Mouse (Mus musculus): Measurements from ENCODE around the gene Mfsd5.

The Mfsd5 gene

DNA sequence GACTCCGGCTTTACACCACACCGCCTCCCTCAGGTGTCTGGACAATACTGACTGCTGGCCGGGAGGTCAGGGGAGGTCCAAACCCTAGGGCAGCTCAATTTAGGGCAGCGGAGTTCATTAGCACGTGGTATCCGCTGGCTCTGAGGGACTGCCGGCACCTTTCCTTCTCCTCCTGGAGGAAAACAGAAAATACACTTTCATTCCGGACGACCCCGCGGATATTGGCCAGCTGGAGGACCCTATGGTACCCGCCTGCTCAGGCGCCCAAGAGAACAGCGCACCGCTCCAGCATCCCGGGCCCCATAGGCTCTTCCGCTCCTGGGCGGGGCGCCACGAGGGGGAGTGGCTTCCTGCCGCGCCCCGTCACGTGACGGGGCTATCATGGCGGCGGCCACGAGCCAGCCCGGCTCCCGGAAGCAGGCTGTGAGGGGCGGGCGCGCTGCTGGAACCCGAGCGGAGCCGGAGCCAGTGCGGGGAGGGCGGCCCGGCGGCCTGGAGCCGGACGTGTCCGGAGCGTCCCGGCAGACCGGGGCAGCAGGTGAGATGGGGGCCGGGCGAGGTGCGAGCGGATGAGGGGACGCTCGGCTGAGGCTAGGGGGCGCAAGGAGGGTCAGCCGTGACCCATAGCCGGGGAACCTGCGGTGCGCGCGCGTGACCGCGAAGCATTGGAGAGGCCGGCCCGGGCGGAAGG lies at the start of gene Mfsd5:
Gene Mfsd5 (plus strand): TSS at position 363 of the 691 bp plus-strand sequence.
- peak; percentile 80 for DNase-seq (ENCODE audit: low read depth, low spot score)

DNA sequence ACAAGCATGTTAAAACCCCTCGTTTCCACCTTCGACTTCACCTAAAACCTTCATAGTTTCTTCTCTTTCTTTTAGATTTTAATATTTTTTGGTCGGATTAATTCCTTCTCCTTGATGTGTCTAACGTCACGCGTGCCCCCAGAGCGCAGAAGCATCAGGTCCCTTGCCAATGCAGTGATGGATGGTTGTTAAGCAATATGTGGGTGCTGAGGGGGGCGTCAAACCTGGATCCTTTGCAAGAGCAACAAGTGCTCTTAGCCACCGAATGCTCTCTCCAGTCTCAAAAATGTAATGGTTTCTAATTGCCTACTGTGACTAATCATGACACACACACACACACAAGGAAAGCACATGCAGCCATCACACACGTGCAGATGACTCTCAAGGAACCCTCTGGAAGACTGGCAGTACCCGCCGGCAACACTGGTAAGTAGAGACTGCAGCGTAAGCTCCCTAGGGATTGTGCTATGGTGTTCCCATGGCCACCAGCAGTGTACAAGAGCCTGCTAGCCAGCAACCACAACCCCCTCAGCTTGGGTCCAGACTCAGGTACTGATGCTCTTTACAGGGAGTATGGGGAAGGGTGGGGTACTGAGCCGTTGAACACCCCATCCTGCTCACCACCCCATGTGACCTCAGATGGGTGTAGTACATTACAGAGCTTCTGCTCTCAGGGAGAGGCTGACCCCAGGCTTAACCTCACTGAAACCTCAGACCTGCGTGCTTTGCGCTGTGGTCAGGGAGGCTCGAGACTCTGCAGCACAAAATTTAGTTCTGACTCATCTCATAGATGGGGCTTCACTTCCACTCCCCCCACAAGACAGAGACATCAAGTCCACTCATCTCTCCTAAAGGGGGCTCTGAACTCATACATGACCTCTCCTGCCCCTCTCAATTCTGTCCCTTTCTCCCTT lies 48.6 kb upstream of the Mfsd5 start:
- no peak for DNase-seq (ENCODE audit: low read depth, low spot score)

DNA sequence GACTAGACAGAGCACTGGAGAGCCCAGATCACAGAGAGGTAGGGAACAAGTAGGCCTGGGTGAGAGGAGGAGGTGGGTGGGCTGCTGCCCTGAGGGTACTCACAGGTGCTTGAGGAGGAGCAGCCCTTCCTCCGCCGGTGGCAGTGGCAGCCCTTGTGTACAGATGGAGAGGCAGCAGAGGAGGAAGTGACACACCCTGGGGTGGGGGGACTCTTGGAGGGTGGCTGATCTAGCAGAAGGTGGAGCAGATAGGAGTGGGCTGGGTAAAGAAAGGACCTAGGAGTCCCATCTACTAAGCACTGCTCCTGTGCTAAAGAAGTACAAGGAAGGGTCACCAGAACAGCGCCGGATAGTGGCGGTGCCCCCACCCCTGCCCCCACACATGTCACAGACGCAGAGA lies 47.5 kb upstream of the Mfsd5 start, which contains the start of gene Itgb7:
Gene Itgb7 (minus strand): TSS at position 197 of the 400 bp plus-strand sequence.
- no peak for DNase-seq (ENCODE audit: low read depth, low spot score)

DNA sequence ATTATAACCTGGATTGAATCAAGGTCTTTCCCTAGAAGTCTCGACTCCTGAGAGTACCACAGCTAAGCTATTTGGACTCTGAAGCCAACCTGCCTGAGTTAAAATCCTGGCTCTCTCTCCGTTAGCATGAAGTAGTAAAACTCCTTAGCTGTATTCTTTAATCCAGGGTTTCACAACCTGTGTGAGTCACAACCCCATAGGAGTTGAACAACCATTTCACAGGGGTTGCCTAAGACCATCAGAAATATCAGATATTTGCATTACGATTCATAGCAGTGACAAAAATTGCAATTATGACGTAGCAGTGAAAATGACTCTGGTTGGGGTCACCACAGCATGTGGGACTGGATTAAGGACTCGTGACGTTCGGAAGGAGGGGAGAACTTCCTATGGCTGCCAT lies 46.5 kb upstream of the Mfsd5 start:
- DNase-seq (ENCODE audit: low read depth, low spot score) = no peak

DNA sequence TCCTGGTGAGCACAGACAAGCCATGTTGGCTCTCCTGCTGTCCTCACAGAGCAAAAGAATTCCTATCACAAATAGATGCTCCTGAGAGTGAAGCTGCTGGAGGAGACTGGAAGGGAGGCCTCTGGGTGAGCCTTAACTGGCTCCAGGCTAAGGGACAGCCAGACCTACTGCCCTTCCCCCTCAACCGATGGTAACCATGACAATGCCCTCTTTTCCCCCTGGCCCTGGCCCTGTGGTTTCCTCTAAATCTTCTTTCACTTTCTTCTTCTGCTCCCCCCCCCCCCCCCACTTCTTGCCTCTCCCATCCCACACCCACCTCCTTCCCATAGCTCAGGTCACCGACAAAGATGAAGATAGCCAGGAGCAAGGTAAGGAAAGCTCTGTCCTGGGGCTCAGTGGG lies 45.4 kb upstream of the Mfsd5 start:
- DNase-seq (ENCODE audit: low read depth, low spot score) = no peak

DNA sequence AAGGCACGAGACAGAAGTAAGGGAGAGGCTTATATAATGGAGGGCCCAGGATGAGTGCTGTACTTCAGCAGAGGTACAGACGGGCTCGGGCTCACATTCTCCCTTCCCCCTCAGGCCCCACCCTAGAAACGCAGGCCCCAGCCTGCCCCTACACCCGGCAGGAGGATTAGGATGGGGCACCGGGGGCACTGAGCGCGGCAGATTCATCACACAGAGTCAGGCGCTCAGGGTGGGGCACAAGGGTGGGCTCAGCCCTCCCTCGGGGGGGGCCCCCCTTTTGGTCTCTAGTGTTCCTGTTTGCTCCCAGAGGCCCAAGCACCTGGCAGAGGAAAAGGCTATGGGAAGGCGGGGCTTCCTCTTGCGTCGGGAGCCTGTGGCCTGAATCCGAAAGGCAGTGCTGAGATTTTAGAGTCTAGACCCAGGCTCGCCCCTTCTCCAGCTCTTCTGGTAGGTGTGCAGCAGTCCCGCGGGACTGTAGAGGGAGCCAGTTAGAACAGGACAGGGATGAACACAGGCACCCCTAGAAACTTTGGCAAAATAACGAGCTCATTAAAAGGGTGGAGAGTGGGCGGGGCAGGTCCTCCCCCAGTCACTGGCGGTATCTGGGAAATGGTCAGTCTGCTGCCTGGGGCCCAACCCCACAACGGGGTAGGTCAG lies 43.8 kb upstream of the Mfsd5 start:
- no peak for DNase-seq (ENCODE audit: low read depth, low spot score)

DNA sequence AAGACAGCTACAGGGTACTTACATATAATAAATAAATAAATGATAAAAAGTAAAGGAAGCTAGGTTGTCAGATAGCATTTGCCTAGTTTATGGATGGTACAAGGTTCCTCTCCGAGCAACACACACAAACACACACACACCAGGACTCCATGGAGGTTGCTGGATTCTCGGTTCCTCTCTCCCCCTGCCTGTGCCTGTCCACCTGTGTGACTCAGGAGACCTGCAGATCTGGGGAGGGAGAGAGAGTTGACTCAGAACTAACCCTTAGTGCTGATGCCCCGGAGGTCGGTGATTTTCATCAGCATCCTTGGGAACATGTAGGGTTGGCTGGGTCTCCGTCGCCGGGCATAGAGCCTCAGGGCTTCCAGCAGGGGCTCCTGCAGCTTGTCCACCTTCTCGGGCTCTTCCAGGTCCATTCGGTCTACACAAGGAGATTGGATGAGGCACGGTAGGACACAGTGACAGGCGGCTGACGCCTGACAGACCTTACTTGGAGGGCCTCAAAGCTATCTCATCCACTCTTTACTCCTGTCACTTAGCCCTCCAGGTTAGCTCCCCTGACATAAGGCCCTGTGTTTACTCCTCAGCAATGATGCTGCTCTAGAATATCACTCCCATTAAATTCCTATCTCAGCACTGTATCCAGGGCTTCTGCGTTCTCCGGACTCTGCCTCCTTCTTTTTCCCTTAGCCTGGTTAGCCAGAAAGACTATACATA lies 40.6 kb upstream of the Mfsd5 start:
- no peak for DNase-seq (ENCODE audit: low read depth, low spot score)

DNA sequence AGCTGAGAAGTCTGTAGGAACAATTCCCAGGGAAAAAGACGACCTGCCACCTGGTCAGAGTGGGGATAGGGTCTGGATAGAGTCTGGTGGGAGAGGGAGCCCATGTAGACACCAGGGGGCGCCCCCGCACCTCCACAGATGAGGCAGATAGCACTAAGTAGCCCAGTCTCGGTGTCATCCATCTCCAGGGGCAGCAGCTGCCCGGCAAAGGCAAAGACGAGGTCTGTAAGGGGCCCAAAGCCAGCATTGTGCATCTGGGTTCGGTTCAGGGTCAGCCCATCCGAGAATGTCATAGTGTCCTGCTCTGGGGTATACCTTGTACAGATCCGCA lies 40.0 kb upstream of the Mfsd5 start:
- no peak for DNase-seq (ENCODE audit: low read depth, low spot score)

DNA sequence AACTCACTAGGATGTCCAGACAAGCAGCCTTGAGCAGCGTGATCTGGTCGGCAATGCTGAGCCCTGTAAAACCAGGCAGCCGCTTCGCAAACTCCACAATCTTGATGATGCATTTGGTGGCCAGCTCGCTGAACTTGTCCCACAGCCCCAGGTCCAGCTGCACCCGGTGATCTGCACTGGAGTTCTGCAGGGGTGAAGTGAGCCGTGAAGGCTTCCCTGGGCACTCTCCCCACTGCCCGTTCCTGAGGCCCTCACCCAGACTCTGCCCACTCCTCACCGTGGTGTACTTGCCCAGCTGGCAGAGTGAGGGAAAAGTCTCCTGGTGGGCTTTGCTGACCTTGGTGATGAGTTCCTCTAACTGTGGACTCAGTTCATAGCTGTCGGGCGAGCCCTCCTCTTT lies 39.4 kb upstream of the Mfsd5 start:
- no peak for DNase-seq (ENCODE audit: low read depth, low spot score)

DNA sequence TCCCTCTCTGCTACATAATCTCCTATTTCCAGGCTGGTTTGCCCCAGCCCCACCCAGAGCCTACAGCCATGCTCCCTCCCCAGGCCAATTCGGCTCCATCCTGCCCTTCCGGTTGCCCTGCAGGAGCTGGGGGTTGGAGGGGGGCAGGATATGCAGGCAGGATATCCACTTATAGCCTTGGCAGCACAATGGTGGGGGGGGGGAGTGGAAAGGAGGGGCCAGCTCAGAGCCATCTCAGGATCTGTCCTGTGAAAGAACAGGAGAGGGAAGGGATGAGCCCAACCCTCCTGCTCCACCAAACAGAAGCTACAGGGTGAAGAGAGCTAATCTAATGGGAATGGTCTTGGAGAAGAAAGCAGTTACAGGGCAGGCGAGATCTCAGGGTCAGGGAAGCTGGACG lies 38.6 kb upstream of the Mfsd5 start:
- DNase-seq (ENCODE audit: low read depth, low spot score) = no peak

DNA sequence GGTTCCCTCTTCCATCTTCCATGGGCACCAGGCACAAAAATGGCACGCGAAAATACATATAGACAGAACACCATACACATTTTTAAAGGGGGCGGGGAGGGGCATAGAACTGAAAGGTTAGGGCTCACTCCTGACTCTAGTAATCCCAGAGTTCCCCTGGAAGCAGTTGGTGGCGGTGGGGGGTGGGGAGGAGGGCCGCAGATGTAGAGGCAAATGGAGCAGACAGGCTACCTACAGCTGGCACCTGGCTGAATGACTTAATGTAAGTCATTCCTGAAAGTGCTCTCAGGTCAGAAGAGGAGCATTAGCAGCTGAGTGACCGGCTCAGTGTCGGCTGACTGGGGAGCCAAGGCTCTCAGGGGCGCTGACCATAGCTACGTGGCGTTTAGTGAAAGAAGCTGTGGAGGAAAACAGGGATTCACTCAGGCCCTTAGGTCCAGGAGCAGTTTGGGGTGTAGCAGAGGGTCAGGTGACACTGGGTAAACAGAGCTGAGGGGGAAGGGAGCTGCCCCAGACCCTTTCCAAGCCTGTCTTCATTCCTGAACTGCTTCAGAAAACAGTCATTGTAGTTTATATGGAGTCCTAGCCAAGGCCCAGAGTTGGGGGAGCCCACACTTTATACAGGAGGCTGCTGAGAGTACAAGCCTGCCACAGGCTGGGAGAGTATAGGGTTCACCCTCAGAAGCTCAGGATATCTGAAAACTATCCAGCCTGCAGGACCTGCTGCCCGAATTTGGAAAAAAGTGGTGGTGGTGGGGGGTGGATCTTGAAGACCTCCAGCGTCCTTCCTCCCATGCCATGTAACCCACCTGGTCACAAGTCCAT lies 36.6 kb upstream of the Mfsd5 start:
- DNase-seq (ENCODE audit: low read depth, low spot score) = no peak

DNA sequence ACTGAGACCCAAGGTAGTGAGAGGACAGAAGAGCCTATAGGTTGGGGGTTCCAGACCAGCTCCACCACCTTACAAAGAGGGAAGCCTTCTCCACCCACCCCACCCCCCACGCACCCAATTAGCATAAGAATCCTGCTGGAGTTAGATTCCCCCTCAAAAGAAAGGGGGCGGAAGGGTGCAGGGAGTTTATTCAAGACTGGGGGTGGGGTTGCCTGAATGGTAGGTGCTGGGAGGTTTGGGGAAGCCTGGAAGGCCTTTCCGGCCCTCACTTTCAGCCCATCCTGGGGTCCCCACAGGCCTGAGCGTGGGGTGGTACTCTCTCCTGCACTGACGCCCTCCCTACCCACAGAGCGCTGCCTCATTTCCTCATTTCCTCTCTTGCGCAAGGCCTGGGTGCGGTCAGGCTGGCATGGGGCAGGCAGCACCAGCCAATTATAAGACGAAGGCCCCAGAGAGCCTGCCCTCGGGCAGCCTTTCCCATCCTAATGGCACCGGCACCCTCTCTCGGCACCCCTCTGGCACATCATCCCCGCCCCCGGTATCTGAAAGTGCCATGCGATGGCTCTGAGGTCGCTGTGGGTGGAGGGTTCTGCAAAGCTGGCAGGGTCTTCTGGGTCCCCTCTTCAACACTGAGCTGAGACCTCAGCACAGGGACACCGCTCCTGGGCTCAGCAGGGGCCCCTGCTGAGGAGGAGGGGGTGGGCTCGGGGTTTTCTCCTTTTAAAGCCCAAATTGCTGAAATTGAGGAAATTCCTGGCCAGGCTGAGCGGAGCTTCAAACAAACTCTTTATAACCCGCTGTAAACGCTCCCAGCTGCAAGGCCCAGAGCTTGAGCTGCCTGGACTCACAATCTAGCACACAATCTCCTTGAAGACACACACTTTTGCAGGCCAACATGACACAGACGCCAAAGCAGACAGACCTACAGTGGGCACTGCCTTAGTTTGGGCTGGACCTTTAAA lies 35.7 kb upstream of the Mfsd5 start:
- DNase-seq (ENCODE audit: low read depth, low spot score) = no peak

DNA sequence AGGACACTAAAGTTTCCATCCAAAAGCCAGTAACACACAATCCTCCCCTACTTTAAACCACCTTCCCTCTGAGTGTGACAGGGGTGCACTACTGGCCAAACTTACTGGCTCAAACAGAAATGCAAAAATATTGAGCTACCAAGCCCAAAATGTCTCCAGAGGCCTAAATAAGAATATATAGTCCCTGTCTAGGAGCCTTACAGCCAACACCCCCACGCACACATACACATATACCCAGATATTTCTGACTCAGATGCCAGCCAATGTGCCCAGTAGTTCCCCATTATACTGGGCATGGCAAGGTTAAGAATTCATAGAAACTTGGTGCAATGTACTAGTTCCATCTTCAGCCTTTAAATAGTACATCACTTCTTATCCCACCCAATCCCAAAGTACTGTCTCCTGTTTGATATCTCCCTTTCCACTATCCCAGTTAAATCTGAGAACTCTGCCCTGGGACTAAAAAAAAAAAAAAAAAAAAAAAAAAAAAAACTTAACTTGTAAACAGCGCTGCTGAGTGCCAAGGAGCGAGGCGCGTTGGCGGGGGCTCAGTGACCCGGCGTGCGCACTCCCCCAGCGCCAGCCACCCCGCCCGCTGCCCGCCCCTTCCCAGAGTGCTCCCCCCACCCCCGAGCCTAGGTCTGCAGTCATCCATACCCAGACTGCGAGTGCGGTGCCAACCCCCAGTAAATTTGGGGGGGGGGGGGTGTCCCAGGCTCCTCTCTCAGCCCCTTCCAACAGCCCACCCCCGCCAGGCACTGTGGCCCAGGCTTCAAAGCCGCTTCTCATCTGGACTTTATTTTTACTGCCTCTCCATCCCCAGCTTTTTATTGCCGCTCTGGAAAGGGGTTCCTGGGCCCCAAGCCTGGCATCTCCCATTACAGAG lies 34.7 kb upstream of the Mfsd5 start:
- no peak for DNase-seq (ENCODE audit: low read depth, low spot score)

DNA sequence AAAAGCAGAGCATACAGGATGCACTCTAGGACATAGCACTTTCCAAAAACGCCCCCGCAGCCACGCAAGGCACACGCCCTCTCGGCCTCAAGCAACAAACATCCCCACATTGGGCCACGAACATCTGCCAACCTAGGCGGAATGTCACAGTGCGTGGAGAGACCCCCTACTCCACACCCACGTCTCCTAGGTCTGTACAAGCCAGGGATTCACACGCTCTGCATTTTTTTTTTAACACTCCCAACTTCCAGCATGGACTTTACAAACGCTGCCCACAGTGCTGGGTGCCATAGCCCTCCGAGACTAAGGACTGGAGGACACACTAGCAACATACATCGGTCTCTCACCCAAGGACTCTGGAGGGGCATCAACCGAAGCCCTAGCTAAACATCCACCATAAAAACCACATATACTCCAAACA lies 33.8 kb upstream of the Mfsd5 start:
- no peak for DNase-seq (ENCODE audit: low read depth, low spot score)

DNA sequence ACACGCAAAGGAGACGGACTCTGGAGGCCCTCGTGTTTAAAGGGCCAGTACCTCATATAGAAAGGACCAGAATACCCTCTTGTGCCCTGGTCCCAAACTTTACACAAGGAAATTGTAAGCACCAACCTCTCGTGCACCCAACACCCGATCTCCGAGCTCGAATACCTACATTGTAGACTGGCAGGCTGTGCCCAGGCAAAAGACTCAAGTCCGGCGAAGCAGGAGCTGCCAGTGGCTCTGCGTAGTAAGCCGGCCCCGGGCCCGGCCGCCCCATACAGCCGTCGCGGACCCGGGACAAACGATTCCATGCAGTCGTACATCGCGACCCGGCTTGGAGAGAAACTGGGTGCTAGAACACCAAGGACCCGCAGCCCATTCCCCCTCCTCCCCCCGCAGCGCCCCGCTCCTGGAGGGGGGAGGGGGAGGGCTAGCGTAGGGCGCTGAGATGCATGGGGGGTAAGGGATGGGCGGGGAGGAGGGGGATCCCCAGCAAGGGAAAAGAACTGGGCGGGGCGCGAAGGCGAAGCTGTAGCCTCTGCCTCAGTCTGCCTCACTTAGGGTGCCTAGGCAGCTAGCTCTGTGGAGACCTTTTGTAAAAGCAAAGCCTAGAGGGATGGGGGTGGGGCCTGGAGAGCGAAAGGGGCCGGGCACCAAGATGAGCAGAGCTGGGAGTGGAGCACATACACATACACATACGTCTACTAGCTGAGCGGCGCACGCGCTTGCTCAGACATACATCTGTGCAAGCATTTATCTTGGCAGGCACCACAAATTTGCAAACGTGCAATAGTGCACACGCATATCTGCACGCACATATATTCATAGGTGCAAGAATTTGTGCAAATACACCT lies 33.1 kb upstream of the Mfsd5 start:
- DNase-seq (ENCODE audit: low read depth, low spot score) = peak; percentile 85

DNA sequence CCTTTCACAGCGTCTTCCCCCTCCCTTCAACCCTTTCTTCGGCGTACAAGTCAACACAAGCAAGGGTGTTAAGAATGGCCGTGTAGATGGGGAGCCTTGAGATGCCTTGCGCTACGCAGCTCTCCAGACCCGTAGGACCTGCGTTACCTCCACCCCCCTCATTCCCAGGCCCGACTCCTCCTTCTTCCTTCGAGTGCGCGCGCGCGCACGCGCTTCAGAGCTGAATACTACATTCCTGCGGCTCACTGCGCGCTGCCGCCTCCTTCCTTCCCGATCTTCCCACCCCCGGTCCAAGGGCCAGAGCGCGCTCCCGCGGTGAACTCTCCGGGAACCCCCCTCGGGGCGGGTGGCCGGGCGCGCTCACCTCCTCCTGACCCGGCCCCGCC lies 32.4 kb upstream of the Mfsd5 start:
- peak; percentile 93 for DNase-seq (ENCODE audit: low read depth, low spot score)

DNA sequence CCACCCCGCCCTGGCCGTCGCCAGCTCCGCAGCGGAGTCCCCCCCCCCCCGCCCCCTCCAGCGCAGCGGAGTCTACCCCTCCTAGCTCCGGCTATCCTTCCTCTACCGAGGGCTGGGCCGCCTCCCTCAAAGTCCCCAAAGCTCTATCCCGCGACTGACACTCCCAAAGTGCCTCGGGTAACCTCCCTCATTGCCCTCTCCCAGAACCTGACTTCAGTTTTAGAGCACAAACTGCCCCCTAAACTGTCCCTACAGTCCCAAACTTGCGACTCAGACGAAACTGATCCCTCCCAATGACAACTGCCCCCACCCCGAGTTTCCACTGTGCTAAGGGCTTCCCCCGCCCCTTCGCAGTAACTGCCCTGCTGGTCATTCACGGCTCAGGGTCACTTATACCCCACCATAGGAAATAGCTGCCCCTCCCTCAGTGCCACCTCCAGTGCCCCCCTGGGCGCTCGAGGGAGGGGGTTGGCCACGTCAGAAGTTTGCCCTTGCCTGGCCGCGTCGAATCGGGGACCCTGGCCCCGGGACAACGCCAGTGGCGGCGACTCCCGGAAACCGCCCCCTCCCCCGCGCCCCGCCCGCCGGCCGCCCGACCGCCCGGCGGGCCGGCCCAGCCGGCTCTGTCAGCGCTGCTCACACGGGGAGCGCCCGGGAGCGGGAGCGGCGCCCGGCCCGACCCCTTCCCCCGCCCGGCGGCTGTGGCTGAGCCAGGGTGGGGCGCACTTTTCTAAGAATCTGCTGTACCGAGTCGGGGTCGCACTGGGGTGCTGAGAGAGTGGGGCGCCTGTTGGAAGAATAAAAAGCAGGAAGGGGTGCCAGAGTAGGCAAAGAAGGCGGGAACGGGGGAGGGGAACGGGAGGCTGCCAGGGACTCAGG lies 31.8 kb upstream of the Mfsd5 start:
- DNase-seq (ENCODE audit: low read depth, low spot score) = no peak

All from WW6 (cell line).